ENCODE assay signal across 7 mouse cellular contexts in the genomic region with DNA sequence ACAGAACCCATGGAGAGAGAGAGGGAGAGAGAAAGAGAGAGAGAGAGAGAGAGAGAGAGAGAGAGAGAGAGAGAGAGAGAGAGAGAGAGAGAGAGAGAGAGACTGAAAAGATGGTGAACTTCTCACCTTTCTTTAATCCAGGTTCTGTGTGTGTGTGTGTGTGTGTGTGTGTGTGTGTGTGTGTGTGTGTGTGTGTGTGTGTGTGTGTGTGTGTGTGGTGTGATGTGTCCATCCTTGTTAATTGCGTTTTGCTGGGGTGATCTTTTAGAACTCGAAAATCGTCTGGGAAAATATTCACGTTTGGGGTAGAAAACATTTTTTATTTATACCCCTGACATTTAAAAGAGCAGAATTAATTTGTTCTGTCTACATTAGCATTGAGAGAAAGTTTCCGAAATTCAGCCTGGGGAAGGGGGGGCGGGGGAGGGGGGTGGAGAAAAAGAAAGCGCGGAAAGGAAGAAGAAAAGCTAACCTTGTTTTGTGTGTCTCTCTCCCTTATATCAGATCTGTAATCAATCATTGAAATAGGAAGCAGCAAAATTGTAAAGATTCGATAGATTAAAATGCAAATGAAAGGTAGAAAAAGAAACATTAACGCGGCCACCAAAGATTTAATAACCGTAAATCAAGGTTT.
DNase-seq lines count a peak whose midpoint lies in the region; ATAC-seq and TF ChIP-seq lines count a peak whose summit lies in the region.

No protein-coding gene starts in this region.

- peaks cover 8% of the 10 kb centered on the region; the same call in 1 of the 2 replicates for H3K4me1 ChIP-seq in heart, postnatal 0 days (ENCODE audit: control insufficient read depth, insufficient read depth)
- peaks cover 3% of the 10 kb centered on the region for H3K4me1 ChIP-seq in heart, adult 2 months (ENCODE audit: control insufficient read depth, insufficient read depth, low read length)
- peaks cover 57% of the 10 kb centered on the region for H3K4me1 ChIP-seq in embryonic facial prominence, embryonic 10.5 days
- H3K4me1 ChIP-seq in hindbrain, embryonic 12.5 days = peaks cover 48% of the 10 kb centered on the region
- peaks cover 13% of the 10 kb centered on the region; the same call in 1 of the 2 replicates for H3K4me1 ChIP-seq in midbrain, embryonic 14.5 days (ENCODE audit: control insufficient read depth, insufficient read depth, low read length)

- WGBS in heart, postnatal 0 days = 20% methylated on average over 12 of the region's 12 CpGs
- 34% methylated on average over 12 of the region's 12 CpGs for WGBS in heart, adult 2 months
- 2% methylated on average over 12 of the region's 12 CpGs for WGBS in embryonic facial prominence, embryonic 10.5 days
- WGBS in hindbrain, embryonic 12.5 days = 3% methylated on average over 12 of the region's 12 CpGs
- 3% methylated on average over 11 of the region's 12 CpGs for WGBS in midbrain, embryonic 14.5 days

- H3K36me3 ChIP-seq in heart, postnatal 0 days (replicated peaks; ENCODE audit: control insufficient read depth, insufficient read depth, low read length) = no peaks in the 10 kb centered on the region
- H3K36me3 ChIP-seq in heart, adult 2 months (ENCODE audit: control insufficient read depth, insufficient read depth, low read length) = no peaks in the 10 kb centered on the region
- no peaks in the 10 kb centered on the region for H3K36me3 ChIP-seq in embryonic facial prominence, embryonic 10.5 days (replicated peaks)
- H3K36me3 ChIP-seq in hindbrain, embryonic 12.5 days = no peaks in the 10 kb centered on the region
- H3K36me3 ChIP-seq in midbrain, embryonic 14.5 days (ENCODE audit: control insufficient read depth, insufficient read depth, low read length) = no peaks in the 10 kb centered on the region

- TF ChIP-seq POLR2A in heart, adult 2 months (IDR thresholded peaks at IDR 0.05; ENCODE audit: insufficient read depth, low read depth, low read length) = no peak

- no peak for ATAC-seq in heart, postnatal 0 days (ENCODE audit: insufficient read depth, low read depth)
- ATAC-seq in hindbrain, embryonic 12.5 days (ENCODE audit: low FRiP score) = no peak
- ATAC-seq in midbrain, embryonic 14.5 days (ENCODE audit: low FRiP score, low TSS enrichment) = no peak

- H3K4me2 ChIP-seq in heart, postnatal 0 days (ENCODE audit: low read depth, low read length) = peak overlapping the region; percentile 86
- H3K4me2 ChIP-seq in hindbrain, embryonic 12.5 days (replicated peaks) = peak overlapping the region; percentile 89
- H3K4me2 ChIP-seq in midbrain, embryonic 14.5 days (ENCODE audit: low read length) = peak overlapping the region; percentile 56

- no peak overlapping the region for H3K27ac ChIP-seq in heart, postnatal 0 days (ENCODE audit: low read depth)
- no peak overlapping the region for H3K27ac ChIP-seq in heart, adult 2 months
- H3K27ac ChIP-seq in embryonic facial prominence, embryonic 10.5 days (replicated peaks) = peak overlapping the region; percentile 88
- peak overlapping the region; percentile 95 for H3K27ac ChIP-seq in hindbrain, embryonic 12.5 days
- H3K27ac ChIP-seq in midbrain, embryonic 14.5 days (replicated peaks; ENCODE audit: low read depth, low read length) = no peak overlapping the region

- no peak for TF ChIP-seq CTCF in heart, postnatal 0 days (IDR thresholded peaks at IDR 0.05; ENCODE audit: low read depth)
- no peak for TF ChIP-seq CTCF in heart, adult 2 months (IDR thresholded peaks at IDR 0.05)

- intact Hi-C loops in heart, adult 2 months (cut with DNase I) = loop anchor here (10.0 kb wide), 2 partner anchors 917 to 1187 kb away; partner anchors contain the start of gene Etaa1
- intact Hi-C loops in gastrocnemius, postnatal 14 days (cut with DNase I; ENCODE audit: low total_unique reads) = no loop called here

- DNase-seq in heart, postnatal 0 days (ENCODE audit: low spot score) = no peak
- DNase-seq in heart, adult 2 months = no peak
- no peak for DNase-seq in embryonic facial prominence, embryonic 10.5 days (ENCODE audit: low spot score)
- DNase-seq in midbrain, embryonic 14.5 days = no peak
- no peak for DNase-seq in spleen, adult 12 weeks (ENCODE audit: low spot score)
- DNase-seq in gastrocnemius, postnatal 14 days = no peak

- H3K9ac ChIP-seq in heart, postnatal 0 days (replicated peaks; ENCODE audit: low read depth, low read length) = no peak overlapping the region
- H3K9ac ChIP-seq in heart, adult 2 months (ENCODE audit: low read depth, low read length) = no peak overlapping the region
- peak overlapping the region; percentile 62 for H3K9ac ChIP-seq in hindbrain, embryonic 12.5 days
- H3K9ac ChIP-seq in midbrain, embryonic 14.5 days (replicated peaks; ENCODE audit: low read length) = no peak overlapping the region

- no peak for TF ChIP-seq EP300 in heart, postnatal 0 days (IDR thresholded peaks at IDR 0.05; ENCODE audit: low read depth)
- TF ChIP-seq EP300 in heart, adult 2 months (IDR thresholded peaks at IDR 0.05; ENCODE audit: insufficient read depth, low read depth, low read length) = no peak

- H3K79me2 ChIP-seq in heart, adult 2 months (replicated peaks; ENCODE audit: control insufficient read depth, insufficient read depth, low read length) = no peaks in the 10 kb centered on the region

- H3K9me3 ChIP-seq in heart, postnatal 0 days (replicated peaks; ENCODE audit: control insufficient read depth, low read length) = no peaks in the 10 kb centered on the region
- H3K9me3 ChIP-seq in embryonic facial prominence, embryonic 10.5 days = no peaks in the 10 kb centered on the region
- no peaks in the 10 kb centered on the region for H3K9me3 ChIP-seq in hindbrain, embryonic 12.5 days (replicated peaks)
- no peaks in the 10 kb centered on the region for H3K9me3 ChIP-seq in midbrain, embryonic 14.5 days (ENCODE audit: control insufficient read depth, low read length)

- peak overlapping the region; percentile 52 for H3K4me3 ChIP-seq in heart, postnatal 0 days (ENCODE audit: low read depth, low read length)
- H3K4me3 ChIP-seq in heart, adult 2 months = no peak overlapping the region
- peak overlapping the region; percentile 60 for H3K4me3 ChIP-seq in embryonic facial prominence, embryonic 10.5 days
- H3K4me3 ChIP-seq in hindbrain, embryonic 12.5 days = peak overlapping the region; percentile 43
- H3K4me3 ChIP-seq in midbrain, embryonic 14.5 days (replicated peaks; ENCODE audit: low read depth, low read length) = peak overlapping the region; percentile 28; the same call in 1 of the 2 replicates

- H3K27me3 ChIP-seq in heart, postnatal 0 days (ENCODE audit: control insufficient read depth, insufficient read depth, low read length) = peaks cover 54% of the 10 kb centered on the region
- peaks cover 15% of the 10 kb centered on the region for H3K27me3 ChIP-seq in heart, adult 2 months (ENCODE audit: control insufficient read depth, insufficient read depth, low read length)
- H3K27me3 ChIP-seq in embryonic facial prominence, embryonic 10.5 days (replicated peaks; ENCODE audit: low read depth, poor library complexity, severe bottlenecking) = peaks cover 96% of the 10 kb centered on the region
- H3K27me3 ChIP-seq in hindbrain, embryonic 12.5 days = peaks cover 7% of the 10 kb centered on the region
- H3K27me3 ChIP-seq in midbrain, embryonic 14.5 days (ENCODE audit: control insufficient read depth, insufficient read depth, low read length) = peaks cover 55% of the 10 kb centered on the region

Comparison
In these comparisons a context has a peak if more than half of its experiments do, and no peak if none do; other contexts are left out.
1. H3K27ac ChIP-seq: peak in embryonic facial prominence, embryonic 10.5 days (single experiment) and hindbrain, embryonic 12.5 days (single experiment); none in heart, postnatal 0 days (single experiment), heart, adult 2 months (single experiment) and midbrain, embryonic 14.5 days (single experiment).
2. Peak in every context shown above with its lines, with median percentiles within 50 percentile points of each other: H3K4me2 ChIP-seq.